Comparison of ENCODE assay signal across 8 mouse cellular contexts in genomic region chr17:15343071-15343822, GRCm38 (mm10). TPM values are rescaled to one million over a fixed set of nuclear protein-coding genes. Genes with fewer than 3 reads are reported as not detected.
DNase-seq lines count a peak whose midpoint lies in the region; ATAC-seq and TF ChIP-seq lines count a peak whose summit lies in the region.

No protein-coding gene starts in this region.

- no peak for DNase-seq in heart, adult 18-20 months
- peak; percentile 57 to 69 for DNase-seq in cerebellum, postnatal 25 days
- DNase-seq in ovary, adult 18-20 months (ENCODE audit: low spot score): no peak
- DNase-seq in frontal cortex, postnatal 14 days (ENCODE audit: low spot score in 2 of 2): no peak

- no peak for ATAC-seq in heart, embryonic 14.5 days (ENCODE audit: insufficient number of reproducible peaks, insufficient read depth, low FRiP score, low read depth)
- ATAC-seq in hindbrain, embryonic 15.5 days (ENCODE audit: low FRiP score, low read depth): peak; percentile 92
- ATAC-seq in megakaryocyte, adult 5-6 weeks (ENCODE audit: poor library complexity, severe bottlenecking): no peak

- WGBS in heart, embryonic 14.5 days: 27% methylated on average over 14 of the region's 14 CpGs
- 23% methylated on average over 14 of the region's 14 CpGs for WGBS in hindbrain, embryonic 15.5 days

- H3K27ac ChIP-seq in heart, embryonic 14.5 days (replicated peaks in 1 of 2; ENCODE audit: control insufficient read depth in 1 of 2, insufficient read depth in 1 of 2, low read depth in 2 of 2, low read length in 2 of 2): no peak overlapping the region
- H3K27ac ChIP-seq in hindbrain, embryonic 15.5 days (replicated peaks): peak overlapping the region; percentile 42

- H3K4me3 ChIP-seq in heart, embryonic 14.5 days (ENCODE audit: control insufficient read depth in 1 of 2, insufficient read depth in 1 of 2, low read depth in 1 of 2, low read length in 2 of 2): 0 out of 4 replicates have a peak overlapping the region, but pooled peaks of 1 of the 2 experiments have one; percentile 11
- H3K4me3 ChIP-seq in hindbrain, embryonic 15.5 days: no peak overlapping the region
- H3K4me3 ChIP-seq in myocyte: no peak overlapping the region

- peaks cover 0 to 2% of the 10 kb centered on the region in 2 experiments; a peak in 1 of 4 replicates for H3K4me1 ChIP-seq in heart, embryonic 14.5 days (ENCODE audit: control insufficient read depth in 2 of 2, insufficient read depth in 2 of 2, low read length in 2 of 2)
- H3K4me1 ChIP-seq in hindbrain, embryonic 15.5 days (replicated peaks): peaks cover 17% of the 10 kb centered on the region

- H3K9me3 ChIP-seq in heart, embryonic 14.5 days (ENCODE audit: control insufficient read depth, low read length): no peaks in the 10 kb centered on the region
- no peaks in the 10 kb centered on the region for H3K9me3 ChIP-seq in hindbrain, embryonic 15.5 days

- no peak for TF ChIP-seq POLR2A in myocyte (IDR thresholded peaks at IDR 0.05; ENCODE audit: insufficient read length, low read depth)

- H3K4me2 ChIP-seq in heart, embryonic 14.5 days (ENCODE audit: low read length): peak overlapping the region; percentile 34
- peak overlapping the region; percentile 37 for H3K4me2 ChIP-seq in hindbrain, embryonic 15.5 days
- no peak overlapping the region for H3K4me2 ChIP-seq in myocyte (ENCODE audit: low read depth)

- H3K27me3 ChIP-seq in heart, embryonic 14.5 days (ENCODE audit: control insufficient read depth, insufficient read depth, low read length): no peaks in the 10 kb centered on the region
- H3K27me3 ChIP-seq in hindbrain, embryonic 15.5 days: no peaks in the 10 kb centered on the region
- H3K27me3 ChIP-seq in myocyte (ENCODE audit: control insufficient read depth, insufficient read depth, insufficient read length): no peaks in the 10 kb centered on the region

- H3K36me3 ChIP-seq in heart, embryonic 14.5 days (ENCODE audit: control insufficient read depth, insufficient read depth, low read length): no peaks in the 10 kb centered on the region
- no peaks in the 10 kb centered on the region for H3K36me3 ChIP-seq in hindbrain, embryonic 15.5 days
- H3K36me3 ChIP-seq in myocyte (ENCODE audit: control insufficient read depth, insufficient read depth): no peaks in the 10 kb centered on the region

- no peaks in the 10 kb centered on the region for H3K79me2 ChIP-seq in myocyte (ENCODE audit: control insufficient read depth, insufficient read depth)

- no peak overlapping the region for H3ac ChIP-seq in myocyte (ENCODE audit: control insufficient read depth, insufficient read length)

- no peak overlapping the region for H3K9ac ChIP-seq in heart, embryonic 14.5 days (ENCODE audit: low read length)
- no peak overlapping the region for H3K9ac ChIP-seq in hindbrain, embryonic 15.5 days

TF ChIP-seq in myocyte, 11 proteins besides CTCF, POLR2A, EP300 and RAD21:
- peak in 1 of 3 experiments; percentile 26 for TF ChIP-seq MYOG (IDR thresholded peaks at IDR 0.05; ENCODE audit: control insufficient read depth in 1 of 3, insufficient read depth in 1 of 3, insufficient read length in 2 of 3, low read depth in 2 of 3)
- peak in 2 of 3 experiments; percentile 40 to 51 for TF ChIP-seq MYOD1 (IDR thresholded peaks at IDR 0.05; ENCODE audit: control insufficient read depth in 1 of 3, insufficient read length in 2 of 3, low read depth in 2 of 3)
- no peak for TF ChIP-seq REST (IDR thresholded peaks at IDR 0.05; ENCODE audit: insufficient read depth, insufficient read length)
- TF ChIP-seq MAX (IDR thresholded peaks at IDR 0.05; ENCODE audit: low read depth): no peak
- no peak for TF ChIP-seq TCF3 (IDR thresholded peaks at IDR 0.05; ENCODE audit: insufficient read length, low read depth)

RNA-seq across cellular contexts. Expression of gene Dll1, which starts 33.4 kb away (rescaled TPM):
- 4.7 and 4.9 TPM in 2 replicates for polyA plus RNA-seq in heart, embryonic 14.5 days (2014; fragmentation: Nextera tagmentation; extraction: Ambion mirVana)
- 1 to 10 TPM; 4.6 to 5.6 TPM for total RNA-seq in heart, adult 18-20 months (2021)
- polyA plus RNA-seq in hindbrain, embryonic 15.5 days (2015; fragmentation: Nextera tagmentation; extraction: Ambion mirVana): 18.2 and 21.4 TPM in 2 replicates
- polyA plus RNA-seq in myocyte (2012; fragmentation: generic; extraction: Trizol): 13.3 TPM
- total RNA-seq in megakaryocyte, adult 5-6 weeks (2015): not detected in 2 replicates
- 0.11 TPM in 1 of 2 replicates, not detected in the other for total RNA-seq in megakaryocyte, adult 5-6 weeks (2017)

RNA-seq across cellular contexts. Expression of gene Fam120b, which starts 52.8 kb away (rescaled TPM):
- 16.5 and 17.5 TPM in 2 replicates for polyA plus RNA-seq in heart, embryonic 14.5 days (2014; fragmentation: Nextera tagmentation; extraction: Ambion mirVana)
- total RNA-seq in heart, adult 18-20 months (2021): 10 to 100 TPM; 11.9 to 12.8 TPM
- polyA plus RNA-seq in hindbrain, embryonic 15.5 days (2015; fragmentation: Nextera tagmentation; extraction: Ambion mirVana): 45.0 and 45.7 TPM in 2 replicates
- polyA plus RNA-seq in myocyte (2012; fragmentation: generic; extraction: Trizol): 8.8 TPM
- total RNA-seq in megakaryocyte, adult 5-6 weeks (2015): 10.8 and 11.8 TPM in 2 replicates
- total RNA-seq in megakaryocyte, adult 5-6 weeks (2017): 13.0 and 16.6 TPM in 2 replicates

Comparison
In these comparisons a context has a peak if more than half of its experiments do, and no peak if none do; other contexts are left out.
1. DNase-seq: peak in cerebellum, postnatal 25 days (2 of 2); none in heart, adult 18-20 months (0 of 2), ovary, adult 18-20 months (single experiment) and frontal cortex, postnatal 14 days (0 of 2).